Comparison of ENCODE assay signal across 13 mouse cellular contexts in genomic region chr6:90825063-90825462, GRCm38 (mm10).
DNase-seq lines count a peak whose midpoint lies in the region; ATAC-seq and TF ChIP-seq lines count a peak whose summit lies in the region.
"Had no signal": no experiment of that assay in that cellular context is flagged by ENCODE, and none has a peak within 500 bp of the region (broad histone marks: within the 10 kb centered on the region; RNA-seq: fewer than 3 reads in every experiment).

No protein-coding gene starts in this region.

- no peak overlapping the region for H3K4me2 ChIP-seq in liver, embryonic 14.5 days (ENCODE audit: low read depth)
- H3K4me2 ChIP-seq in forebrain, postnatal 0 days (ENCODE audit: low read depth), result no peak overlapping the region
- H3K4me2 ChIP-seq: limb, embryonic 12.5 days had no signal

- peak; percentile 77 to 84 for DNase-seq in B cell, adult 2 months
- DNase-seq in MEL (ENCODE audit: low read depth, low spot score), result peak; percentile 87
- peak in 1 of 3 experiments; percentile 9 for DNase-seq in liver, embryonic 14.5 days (ENCODE audit: low read depth in 3 of 3, low spot score in 3 of 3)
- DNase-seq in spleen, postnatal 14 days (ENCODE audit: low spot score in 2 of 2), result peak; percentile 13 to 39
- no peak for DNase-seq in forebrain, postnatal 0 days
- no peak for DNase-seq in retina, postnatal 1 day
- DNase-seq: cerebellum, postnatal 36 days; kidney, adult 2 months; right cerebral cortex, postnatal 14 days had no signal

- H3K36me3 ChIP-seq in MEL (ENCODE audit: control insufficient read depth in 1 of 2, insufficient read depth in 2 of 2, low read length in 2 of 2), result no peaks in the 10 kb centered on the region
- no peaks in the 10 kb centered on the region for H3K36me3 ChIP-seq in liver, embryonic 14.5 days (replicated peaks; ENCODE audit: control insufficient read depth, insufficient read depth, low read depth)
- no peaks in the 10 kb centered on the region for H3K36me3 ChIP-seq in forebrain, postnatal 0 days (ENCODE audit: insufficient read depth)
- H3K36me3 ChIP-seq: limb, embryonic 12.5 days had no signal

- H3K9ac ChIP-seq in MEL (ENCODE audit: control insufficient read depth, low read depth, low read length, poor library complexity, severe bottlenecking), result no peak overlapping the region
- no peak overlapping the region for H3K9ac ChIP-seq in liver, embryonic 14.5 days (replicated peaks)
- H3K9ac ChIP-seq in forebrain, postnatal 0 days, result no peak overlapping the region
- H3K9ac ChIP-seq: limb, embryonic 12.5 days had no signal

- H3K27me3 ChIP-seq in MEL (ENCODE audit: control insufficient read depth in 1 of 2, insufficient read depth in 2 of 2, low read length in 2 of 2), result no peaks in the 10 kb centered on the region; a peak in 2 of 4 replicates
- H3K27me3 ChIP-seq in liver, embryonic 14.5 days (ENCODE audit: control insufficient read depth, insufficient read depth, low read length), result no peaks in the 10 kb centered on the region
- H3K27me3 ChIP-seq in forebrain, postnatal 0 days (ENCODE audit: insufficient read depth, low read length), result no peaks in the 10 kb centered on the region
- H3K27me3 ChIP-seq: limb, embryonic 12.5 days had no signal

- WGBS in liver, embryonic 14.5 days (ENCODE audit: insufficient replicate concordance), result 39% methylated on average over 2 of the region's 2 CpGs
- WGBS in forebrain, postnatal 0 days, result 83% methylated on average over 2 of the region's 2 CpGs

- no peaks in the 10 kb centered on the region for H3K9me3 ChIP-seq in MEL (replicated peaks; ENCODE audit: insufficient read depth, low read length)
- H3K9me3 ChIP-seq in liver, embryonic 14.5 days (ENCODE audit: control insufficient read depth, low read length), result no peaks in the 10 kb centered on the region
- no peaks in the 10 kb centered on the region for H3K9me3 ChIP-seq in forebrain, postnatal 0 days (ENCODE audit: low read length)
- H3K9me3 ChIP-seq: limb, embryonic 12.5 days; megakaryocyte, embryonic 14.5 days had no signal

- peak; percentile 20 to 67 (median 53); a peak in 5 of 6 replicates for TF ChIP-seq CTCF in MEL (IDR thresholded peaks at IDR 0.05 in 2 of 3, conservative IDR thresholded peaks at IDR 0.05 in 1 of 3; ENCODE audit: control insufficient read depth in 1 of 3, insufficient read depth in 1 of 3, low read depth in 2 of 3, low read length in 3 of 3, poor library complexity in 1 of 3, severe bottlenecking in 1 of 3)
- peak; percentile 16; the same call in 1 of the 2 replicates for TF ChIP-seq CTCF in liver, embryonic 14.5 days (IDR thresholded peaks at IDR 0.05; ENCODE audit: low read depth)
- TF ChIP-seq CTCF in forebrain, postnatal 0 days (IDR thresholded peaks at IDR 0.05; ENCODE audit: low read depth), result no peak

- H3K79me2 ChIP-seq in MEL (ENCODE audit: control insufficient read depth, insufficient read depth, low read length, poor library complexity), result no peaks in the 10 kb centered on the region

- no peak for TF ChIP-seq EP300 in MEL (IDR thresholded peaks at IDR 0.05; ENCODE audit: low read depth in 1 of 2, low read length in 2 of 2)
- TF ChIP-seq EP300 in liver, embryonic 14.5 days (IDR thresholded peaks at IDR 0.05; ENCODE audit: low read depth), result no peak

- H3K27ac ChIP-seq in MEL (ENCODE audit: control insufficient read depth, low read depth, low read length), result no peak overlapping the region
- H3K27ac ChIP-seq in liver, embryonic 14.5 days, result no peak overlapping the region
- H3K27ac ChIP-seq in forebrain, postnatal 0 days (ENCODE audit: low read depth, low read length), result no peak overlapping the region
- H3K27ac ChIP-seq: limb, embryonic 12.5 days had no signal

- H3K4me3 ChIP-seq in MEL (ENCODE audit: control insufficient read depth in 1 of 2, insufficient read depth in 1 of 2, low read depth in 2 of 2, low read length in 2 of 2), result no peak overlapping the region; a peak in 1 of 4 replicates
- no peak overlapping the region for H3K4me3 ChIP-seq in liver, embryonic 14.5 days (ENCODE audit: insufficient read depth in 1 of 2, low read depth in 2 of 2, low read length in 2 of 2)
- H3K4me3 ChIP-seq in forebrain, postnatal 0 days (ENCODE audit: low read depth, low read length), result no peak overlapping the region
- H3K4me3 ChIP-seq: limb, embryonic 12.5 days; megakaryocyte, embryonic 14.5 days had no signal

- no peak for ATAC-seq in liver, embryonic 14.5 days (ENCODE audit: insufficient read depth)
- ATAC-seq in inflammation-experienced regulatory T-cells, adult 6 months, result no peak
- no peak for ATAC-seq in forebrain, postnatal 0 days
- ATAC-seq in erythroid progenitor cell, adult 5-6 weeks (replicated peaks; ENCODE audit: low FRiP score, poor library complexity, severe bottlenecking), result no peak

- TF ChIP-seq RAD21 in MEL (IDR thresholded peaks at IDR 0.05; ENCODE audit: low read depth, low read length), result peak; percentile 30

- peak in 1 of 2 experiments; percentile 58; a peak in 2 of 4 replicates for TF ChIP-seq POLR2A in MEL (IDR thresholded peaks at IDR 0.05; ENCODE audit: control insufficient read depth in 1 of 2, insufficient read depth in 1 of 2, low read depth in 1 of 2, low read length in 2 of 2, poor library complexity in 1 of 2)

- H3K4me1 ChIP-seq in MEL (ENCODE audit: control insufficient read depth in 1 of 2, insufficient read depth in 2 of 2, low read length in 2 of 2), result peaks cover 0 to 5% of the 10 kb centered on the region in 2 experiments; a peak in 1 of 4 replicates
- H3K4me1 ChIP-seq in liver, embryonic 14.5 days (replicated peaks; ENCODE audit: control insufficient read depth in 2 of 2, insufficient read depth in 2 of 2, low read length in 1 of 2), result 0 out of 4 replicates have a peak, but pooled peaks cover 0 to 2% of the 10 kb centered on the region in 2 experiments
- no peaks in the 10 kb centered on the region for H3K4me1 ChIP-seq in forebrain, postnatal 0 days (ENCODE audit: insufficient read depth)
- H3K4me1 ChIP-seq: limb, embryonic 12.5 days had no signal

TF ChIP-seq in MEL, 35 proteins besides CTCF, POLR2A, EP300 and RAD21:
- peak; percentile 78 for TF ChIP-seq SMC3 (IDR thresholded peaks at IDR 0.05; ENCODE audit: low read depth, low read length)
- no peak for TF ChIP-seq POLR2AphosphoS2 (IDR thresholded peaks at IDR 0.05; ENCODE audit: low read length)
- peak; percentile 40; the same call in 1 of the 2 replicates for TF ChIP-seq TBP (IDR thresholded peaks at IDR 0.05; ENCODE audit: low read depth, low read length)
- peak; percentile 33; the same call in 1 of the 2 replicates for TF ChIP-seq ELF1 (IDR thresholded peaks at IDR 0.05; ENCODE audit: low read depth, low read length)
- TF ChIP-seq ZC3H11A (IDR thresholded peaks at IDR 0.05; ENCODE audit: low read depth, low read length), result peak; percentile 28; the same call in 1 of the 2 replicates
- TF ChIP-seq NELFE (IDR thresholded peaks at IDR 0.05; ENCODE audit: low read depth, low read length), result peak; percentile 30; the same call in 1 of the 2 replicates
- no peak for TF ChIP-seq E2F4 (IDR thresholded peaks at IDR 0.05; ENCODE audit: borderline replicate concordance, low read depth, low read length)
- TF ChIP-seq KAT2A (conservative IDR thresholded peaks at IDR 0.05; ENCODE audit: low read depth, low read length), result no peak

Comparison
In these comparisons a context has a peak if more than half of its experiments do, and no peak if none do; other contexts are left out.
1. DNase-seq: peak in B cell, adult 2 months (2 of 2), MEL (single experiment) and spleen, postnatal 14 days (2 of 2); none in forebrain, postnatal 0 days (single experiment) and retina, postnatal 1 day (single experiment).